Mouse (Mus musculus): ENCODE results near the gene Gsto2. TPM values are rescaled to one million over a fixed set of nuclear protein-coding genes. Genes with fewer than 3 reads are reported as not detected.

The Gsto2 gene
- polyA plus RNA-seq, 1 experiment from 2014 or later = 0.74 TPM

Small RNAs within 50 kb of the gene (microRNA-seq; reads per million reads assigned to microRNA genes)
- gene Gm22240 = not detected

Other genes with a start within 250 kb of the Gsto2 start
- 0.40 and 1.6 TPM in 2 replicates for gene Col17a1, start 173.4 kb upstream of the Gsto2 start, polyA plus RNA-seq (2016; fragmentation: Nextera tagmentation; extraction: Ambion mirVana)
- 287 and 300 TPM in 2 replicates for gene Sfr1, start 133.9 kb upstream of the Gsto2 start, polyA plus RNA-seq (2016; fragmentation: Nextera tagmentation; extraction: Ambion mirVana)
- 189 and 190 TPM in 2 replicates for gene Gsto1, start 10.6 kb upstream of the Gsto2 start, polyA plus RNA-seq (2016; fragmentation: Nextera tagmentation; extraction: Ambion mirVana)
- gene Cfap43, start 53.8 kb downstream of the Gsto2 start, polyA plus RNA-seq (2016; fragmentation: Nextera tagmentation; extraction: Ambion mirVana) = 0.02 and 0.08 TPM in 2 replicates
- 19.9 and 21.4 TPM in 2 replicates for gene Itprip, start 53.8 kb downstream of the Gsto2 start, polyA plus RNA-seq (2016; fragmentation: Nextera tagmentation; extraction: Ambion mirVana)
- not detected in 2 replicates for gene Cfap58, start 72.1 kb downstream of the Gsto2 start, polyA plus RNA-seq (2016; fragmentation: Nextera tagmentation; extraction: Ambion mirVana)